Mouse (Mus musculus) layer of hippocampus, adult 11-12 months (tissue): ENCODE measurements around the gene Nxpe3.
A peak's percentile ranks its signal among the peaks of the same experiment; 100 is the strongest.
"Not testable (repeated sequence)": the region's sequence is repeated elsewhere in the genome, so short reads cannot be mapped to it uniquely, and the experiment has no call there.

Source experiments
- DNase-seq: peaks from one replicate; pipeline ENCODE4 v3.0.0; 2022; ENCODE audit warnings: low spot score

Gene Nxpe3

GRCm38 (mm10) chr16:55837653-55838052, 57.4 kb downstream of the Nxpe3 start:
- not testable (repeated sequence) for DNase-seq

- no peak for DNase-seq
Observed at GRCm38 (mm10) chr16:55837168-55837567, 57.9 kb downstream of the Nxpe3 start.

- no peak for DNase-seq
Observed at GRCm38 (mm10) chr16:55835798-55836197, 59.3 kb downstream of the Nxpe3 start.

DNA sequence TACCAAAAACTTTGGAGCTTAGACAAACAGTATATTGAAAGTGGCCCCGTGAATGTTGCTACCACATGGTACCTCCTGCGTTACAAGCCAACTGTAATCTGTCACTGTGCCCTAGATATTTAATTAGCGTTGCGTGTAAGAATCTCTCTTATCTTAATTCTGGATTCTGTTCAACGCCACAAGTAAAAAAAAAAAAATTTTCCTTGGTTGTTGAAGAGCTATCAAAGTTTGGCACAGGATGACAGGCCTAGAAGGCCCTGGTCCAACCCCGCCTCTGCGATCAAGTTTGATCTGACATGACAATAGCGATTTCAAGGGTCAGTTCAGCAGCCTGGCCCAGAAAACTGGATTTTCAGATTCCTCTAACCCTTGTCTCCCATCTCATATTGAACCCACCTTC, 62.5 kb downstream of the Nxpe3 start:
- DNase-seq: no peak

DNA sequence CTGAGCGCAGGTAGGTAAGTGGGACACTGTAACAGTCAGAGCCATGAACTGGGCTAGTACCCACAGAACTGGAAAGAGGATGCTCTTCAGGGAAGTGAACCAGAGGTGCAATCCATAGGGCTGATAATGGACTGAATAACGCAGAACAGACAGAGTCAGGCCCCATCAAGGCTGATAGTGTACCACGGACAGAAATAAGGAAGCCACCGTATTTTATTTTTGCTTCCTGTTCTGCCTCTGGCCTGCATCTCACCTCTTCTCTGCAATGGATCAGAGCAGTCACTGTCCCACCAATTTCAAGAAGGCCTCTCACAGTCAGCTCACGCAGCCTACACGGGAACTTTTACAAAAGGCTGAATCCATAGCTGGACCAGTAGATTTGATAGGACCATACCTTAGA, 63.0 kb downstream of the Nxpe3 start:
- no peak for DNase-seq

GRCm38 (mm10) chr16:55831451-55831850, 63.6 kb downstream of the Nxpe3 start:
- DNase-seq: no peak

- DNase-seq: no peak
Observed at GRCm38 (mm10) chr16:55823398-55824155, 71.5 kb downstream of the Nxpe3 start.

DNA sequence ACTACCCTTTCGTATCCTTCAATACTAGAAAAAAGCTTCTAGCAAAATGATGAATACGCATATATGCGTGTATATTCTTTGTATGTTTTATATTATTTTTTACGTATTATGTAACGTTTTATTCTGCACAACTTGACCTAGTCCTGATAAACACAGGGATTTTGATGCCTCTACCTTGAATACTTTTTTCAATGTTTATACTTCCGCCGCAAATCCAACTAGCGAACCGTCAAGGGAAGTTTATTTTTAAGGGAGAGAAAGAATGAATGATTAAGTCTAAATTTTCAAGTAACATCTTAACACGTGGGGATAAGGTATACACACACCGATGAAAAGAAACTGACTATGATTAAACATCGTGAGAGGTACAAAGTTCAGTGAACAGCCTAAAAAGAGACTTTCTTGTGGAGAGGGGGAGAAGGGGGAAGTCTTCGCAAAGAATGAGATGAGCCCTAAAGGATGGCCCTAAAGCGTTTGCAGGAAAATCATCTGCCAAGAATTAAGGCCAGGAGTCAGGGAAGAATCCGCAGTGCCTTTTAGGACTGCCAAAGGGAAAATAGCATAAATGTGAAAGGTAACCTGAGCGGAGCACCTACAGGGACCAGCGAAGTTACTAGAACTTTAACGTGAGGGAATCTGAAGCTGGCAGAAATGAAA, 72.2 kb downstream of the Nxpe3 start:
- DNase-seq: no peak

- DNase-seq: peak; percentile 89
Observed at GRCm38 (mm10) chr16:55821997-55822740, 72.9 kb downstream of the Nxpe3 start.

- no peak for DNase-seq
Observed at GRCm38 (mm10) chr16:55821571-55821981, 73.5 kb downstream of the Nxpe3 start.

- no peak for DNase-seq
Observed at GRCm38 (mm10) chr16:55820916-55821570, 74.0 kb downstream of the Nxpe3 start.

DNA sequence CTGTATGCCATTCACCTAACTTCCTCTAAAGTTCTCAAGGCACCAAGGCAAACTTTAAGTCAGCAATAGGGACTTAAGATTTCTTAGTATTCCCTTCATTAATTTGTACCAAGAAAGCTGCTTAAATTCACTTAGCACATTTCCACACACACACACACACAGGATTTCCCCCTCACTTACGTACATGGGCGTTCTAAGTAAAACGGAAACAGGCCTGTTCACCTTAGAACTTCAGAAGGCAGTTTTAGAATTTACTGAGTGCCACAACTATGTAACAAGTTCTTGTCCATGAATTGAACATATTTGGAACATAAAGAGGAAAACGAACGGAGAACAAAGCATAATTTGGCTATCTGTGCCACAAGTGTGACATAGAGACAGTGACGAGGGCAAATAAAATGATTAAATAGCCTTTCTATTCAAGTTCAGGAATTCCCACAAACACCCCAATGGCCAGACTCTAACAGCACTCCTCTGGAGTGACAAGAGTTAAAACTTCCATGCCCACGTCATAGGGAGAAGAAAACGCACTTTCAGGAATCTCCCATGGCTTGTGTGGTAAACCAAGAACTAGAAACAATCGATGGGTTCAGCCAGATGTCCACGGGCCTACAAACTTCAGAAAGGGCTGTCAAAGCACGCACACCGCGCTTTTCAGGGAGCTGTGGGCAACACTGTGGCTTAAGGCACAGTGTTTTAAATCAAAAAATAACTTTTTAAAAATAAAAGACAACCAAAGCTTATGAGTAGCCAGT, 74.7 kb downstream of the Nxpe3 start:
- no peak for DNase-seq

- DNase-seq: no peak
Observed at GRCm38 (mm10) chr16:55819186-55819861, 75.8 kb downstream of the Nxpe3 start.

DNA sequence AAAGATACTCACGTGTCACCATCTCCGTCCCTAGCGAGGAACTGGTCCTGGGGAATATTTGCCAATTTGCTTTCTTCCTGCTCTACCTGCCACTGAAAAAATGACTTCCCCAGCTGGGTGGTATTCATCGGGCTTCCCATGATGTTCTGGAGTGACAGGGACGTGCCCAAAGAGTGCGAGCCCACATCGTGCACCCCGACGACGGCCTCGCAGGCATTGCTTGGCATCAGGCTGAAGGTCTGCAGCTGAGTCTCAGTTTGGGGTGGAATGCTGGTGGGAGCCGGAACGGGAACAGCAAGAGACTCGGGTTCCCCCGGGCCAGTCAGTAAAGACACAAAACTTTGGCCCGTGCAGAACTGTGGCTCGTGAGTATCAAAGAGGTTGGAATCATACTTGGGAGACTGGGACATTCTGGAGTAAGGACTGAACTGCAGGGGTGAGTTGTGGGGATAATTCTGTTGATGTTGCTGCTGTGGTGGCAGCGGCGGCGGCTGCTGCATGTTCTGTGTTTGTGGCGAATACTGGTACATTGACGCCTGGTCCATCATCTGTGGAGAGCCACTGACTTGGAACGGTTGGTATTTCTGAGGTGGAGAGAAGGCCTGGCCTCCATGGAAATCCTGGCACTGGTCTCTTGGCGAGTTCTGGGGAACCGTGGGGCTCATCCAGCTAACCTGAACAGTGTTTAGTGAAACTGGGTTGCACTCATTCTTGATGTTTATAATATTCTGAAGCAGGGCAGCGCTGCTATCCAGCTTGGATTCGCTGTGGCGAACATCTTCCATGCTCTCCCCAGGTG, 77.2 kb downstream of the Nxpe3 start:
- no peak for DNase-seq

DNA sequence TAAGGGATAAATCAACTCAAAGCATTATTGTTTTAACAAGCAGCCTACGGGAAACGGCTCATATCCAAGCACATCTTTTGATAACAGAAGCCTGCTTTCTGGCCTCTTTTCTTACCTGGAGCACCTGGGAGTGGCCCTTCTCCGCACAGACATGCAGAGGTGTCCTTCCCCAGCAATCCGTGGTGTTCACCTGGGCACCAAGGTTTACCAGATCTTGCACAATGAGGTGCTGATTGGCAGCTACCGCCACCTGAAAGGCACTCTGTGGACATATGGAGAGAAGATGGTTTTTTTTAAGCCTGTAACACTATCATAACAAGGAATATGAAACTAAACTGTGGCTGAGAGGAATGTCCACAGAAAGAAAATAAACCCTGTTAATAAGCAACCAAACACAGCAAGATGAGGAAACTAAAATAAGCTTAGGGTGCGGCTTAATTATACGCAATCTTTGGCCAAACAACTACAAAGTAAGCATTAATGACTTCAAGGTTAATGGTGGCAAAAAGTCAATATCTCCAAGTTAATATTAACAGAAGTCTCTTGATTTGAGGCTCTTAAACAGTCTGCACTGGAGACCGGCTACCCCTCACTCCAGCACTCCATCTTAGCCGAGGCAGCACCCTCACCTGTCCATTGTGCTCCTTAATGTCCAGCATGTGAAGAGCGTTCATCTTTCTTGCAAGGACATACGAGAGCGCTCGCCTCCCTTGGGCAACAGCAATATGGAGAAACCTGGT, 78.7 kb downstream of the Nxpe3 start:
- no peak for DNase-seq

- no peak for DNase-seq
Observed at GRCm38 (mm10) chr16:55815466-55815865, 79.6 kb downstream of the Nxpe3 start.

DNA sequence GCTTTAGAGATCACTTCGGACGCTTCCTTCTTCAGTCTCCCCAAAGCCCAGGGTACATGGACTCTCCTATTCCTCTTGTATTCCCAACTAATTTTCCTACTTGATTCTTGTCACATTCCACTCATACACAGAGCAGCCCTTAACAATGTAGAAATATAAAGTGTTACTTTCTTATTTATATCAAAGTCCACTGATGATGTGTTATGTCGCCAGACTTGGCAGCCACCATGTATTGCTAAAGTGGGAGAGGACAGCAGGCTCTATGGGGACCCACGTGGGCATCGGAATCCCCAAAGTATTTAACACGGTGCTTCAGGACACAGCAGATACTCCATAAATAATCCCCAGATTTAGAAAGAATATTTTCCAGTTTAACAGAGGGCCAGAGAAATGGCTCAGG, 80.4 kb downstream of the Nxpe3 start:
- no peak for DNase-seq

DNA sequence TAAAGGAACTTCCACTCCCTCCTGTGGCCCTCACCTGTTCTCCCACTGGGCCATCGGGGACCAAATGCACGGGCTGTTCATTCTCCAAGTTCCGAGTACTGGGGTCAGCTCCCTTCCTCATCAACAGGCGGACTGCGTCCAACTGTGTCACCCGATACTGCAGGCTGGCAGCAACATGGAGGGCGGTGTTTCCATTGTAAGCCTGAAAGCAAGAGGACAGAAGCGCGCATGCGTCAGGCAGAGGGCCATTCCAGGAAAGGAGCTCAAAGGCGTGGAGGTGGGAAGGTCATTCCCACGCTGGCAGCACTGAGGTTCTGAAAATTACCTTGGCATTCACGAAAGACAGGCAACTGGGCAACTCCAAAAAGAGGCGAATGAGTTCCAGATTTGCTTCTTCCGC, 81.2 kb downstream of the Nxpe3 start:
- DNase-seq: no peak

DNA sequence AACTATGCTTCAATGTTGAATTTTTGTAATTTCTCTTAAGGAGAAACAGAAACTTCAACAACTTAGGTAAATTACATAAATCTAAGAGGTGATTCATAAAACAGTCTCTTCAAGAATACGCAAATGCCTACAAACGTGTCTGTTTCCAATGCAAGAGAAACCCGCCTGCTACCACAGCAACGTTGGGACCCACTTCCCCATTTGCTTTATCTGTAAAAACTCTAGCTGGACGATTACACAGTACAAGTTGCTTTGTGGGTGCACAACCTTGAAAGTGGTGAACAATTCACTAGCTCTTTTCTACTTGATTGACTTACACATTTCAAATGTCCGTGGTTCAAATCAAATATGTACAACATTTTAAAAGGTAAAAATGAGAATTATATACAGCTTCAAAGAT, 83.3 kb downstream of the Nxpe3 start:
- DNase-seq: no peak
